Mouse (Mus musculus): ENCODE results near the gene Cpne1. TPM values are rescaled to one million over a fixed set of nuclear protein-coding genes. Genes with fewer than 3 reads are reported as not detected.
"Not testable (repeated sequence)": the region's sequence is repeated elsewhere in the genome, so short reads cannot be mapped to it uniquely, and the experiment has no call there.

Cpne1 gene
- polyA plus RNA-seq (2017; shearing (Covaris generic)): 10 to 100 TPM; 48.0 to 57.8 TPM

DNA sequence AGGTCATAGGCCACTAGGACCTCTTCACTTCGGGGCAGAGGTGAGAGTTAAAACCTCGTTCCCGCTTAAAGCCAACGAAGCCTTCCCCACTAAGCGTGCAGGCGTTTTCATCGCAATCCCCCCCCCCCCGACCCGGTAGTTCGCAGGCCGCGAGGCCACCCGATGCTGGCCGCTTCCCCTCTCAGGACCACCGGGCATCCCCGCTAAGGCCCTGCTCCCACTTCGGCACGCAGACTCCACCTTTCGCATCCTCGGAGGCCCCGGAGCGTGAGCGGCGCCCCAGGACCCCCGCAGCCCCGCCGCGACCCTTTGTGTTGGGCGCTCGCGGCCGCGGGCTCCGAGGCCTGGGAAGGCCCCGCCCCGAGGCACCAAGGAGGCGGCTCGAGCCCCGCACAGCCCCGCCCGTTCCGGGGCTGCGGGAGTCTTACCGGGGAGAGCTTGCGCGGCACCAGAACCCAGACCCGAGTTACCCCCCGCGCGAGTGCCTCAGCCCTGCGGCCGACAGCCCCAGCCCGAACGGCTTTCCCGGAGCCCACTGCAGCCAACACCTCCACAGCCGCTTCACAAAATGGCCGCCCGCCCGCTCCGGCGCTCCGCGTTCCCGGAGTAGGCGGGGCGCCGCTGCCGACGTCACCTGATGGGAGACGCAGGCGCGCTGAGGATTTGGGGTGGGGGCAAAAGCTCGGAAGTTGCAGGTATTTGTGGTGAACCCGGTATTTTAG is at the start of gene Cpne1, which contains the start of gene Rbm12:
Cpne1 (minus strand) TSS at position 608 of the 722 bp plus-strand sequence.
Rbm12 (minus strand) TSS at position 621 of the 722 bp plus-strand sequence.
- ATAC-seq: peak; percentile 93

DNA sequence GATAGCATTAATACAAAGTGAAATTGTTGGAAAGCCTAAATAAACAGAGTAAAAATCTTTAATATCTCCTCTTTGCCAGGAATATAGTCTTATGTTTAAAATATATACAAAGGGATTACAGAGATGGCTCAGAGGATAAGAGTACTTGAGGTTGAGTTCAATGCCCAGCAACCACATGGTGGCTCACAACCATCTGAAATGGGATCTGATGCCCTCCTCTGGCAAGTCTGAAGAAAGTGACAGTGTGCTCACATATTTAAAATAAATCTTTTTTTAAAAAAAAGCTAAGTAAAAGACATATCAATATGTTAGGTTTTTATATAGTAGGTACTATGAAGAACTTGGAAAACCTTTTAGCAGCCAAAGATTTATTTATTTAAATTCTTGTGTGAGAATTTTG is 39.8 kb upstream of the Cpne1 start:
- no peak for ATAC-seq

DNA sequence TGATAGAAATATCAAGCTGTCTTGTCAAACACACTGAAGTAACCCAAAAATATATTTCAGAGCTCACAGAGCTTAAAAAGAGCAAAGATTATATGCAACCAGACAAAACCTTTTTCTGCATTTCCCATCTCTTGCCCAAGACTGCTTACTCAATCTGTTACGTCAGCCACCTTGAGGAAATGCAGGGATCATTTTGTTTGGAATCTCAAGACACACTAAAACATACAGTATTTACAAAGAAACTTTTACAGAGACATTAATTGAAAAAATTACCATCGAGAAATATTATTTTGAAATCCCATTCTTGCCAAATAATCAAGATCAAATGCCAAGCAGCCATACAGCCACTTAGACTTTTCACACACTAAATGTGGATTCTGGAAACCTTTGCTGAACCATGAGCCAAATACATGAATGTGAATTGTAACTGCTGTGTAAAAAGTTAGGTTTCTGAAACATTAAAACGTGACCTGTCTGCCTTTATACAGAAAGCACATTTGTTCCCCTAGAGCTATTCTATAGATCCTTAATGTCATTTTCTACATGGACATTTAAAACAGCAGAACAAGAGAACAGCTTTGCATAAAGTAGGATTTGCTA is 35.7 kb upstream of the Cpne1 start:
- ATAC-seq: no peak

DNA sequence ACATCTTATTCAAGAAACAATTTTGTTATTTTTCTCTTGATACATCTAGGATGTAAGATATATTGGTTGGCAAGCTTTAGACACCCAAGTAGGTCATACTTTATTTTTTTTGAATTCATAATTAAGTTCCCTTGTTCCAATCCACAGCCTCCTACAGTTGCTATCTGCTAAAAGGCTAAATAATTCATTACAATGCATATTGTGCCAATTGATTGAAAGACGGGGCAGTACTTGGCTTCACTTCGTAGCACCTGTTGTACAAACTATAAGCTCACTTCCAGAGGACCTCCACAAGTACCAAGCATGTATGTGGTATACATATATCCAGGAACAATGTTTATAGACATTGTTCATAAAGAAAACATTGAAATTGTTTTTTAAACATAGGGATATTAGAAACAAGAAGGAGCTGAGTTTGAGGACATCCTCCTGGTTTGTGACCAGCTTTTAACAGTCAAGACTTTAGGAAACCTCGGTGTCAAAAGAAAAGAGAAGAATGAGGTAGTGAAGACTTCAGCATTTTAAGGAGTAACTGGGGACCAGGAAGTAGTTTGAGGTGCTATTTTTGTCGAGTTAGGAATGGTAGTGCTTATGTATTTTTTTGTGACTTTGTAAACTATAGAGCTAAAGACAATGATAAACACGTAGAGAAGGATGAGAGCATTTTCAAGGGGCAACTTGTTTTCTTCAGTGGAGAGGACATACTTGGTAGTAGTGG is 34.7 kb upstream of the Cpne1 start:
- ATAC-seq: no peak

DNA sequence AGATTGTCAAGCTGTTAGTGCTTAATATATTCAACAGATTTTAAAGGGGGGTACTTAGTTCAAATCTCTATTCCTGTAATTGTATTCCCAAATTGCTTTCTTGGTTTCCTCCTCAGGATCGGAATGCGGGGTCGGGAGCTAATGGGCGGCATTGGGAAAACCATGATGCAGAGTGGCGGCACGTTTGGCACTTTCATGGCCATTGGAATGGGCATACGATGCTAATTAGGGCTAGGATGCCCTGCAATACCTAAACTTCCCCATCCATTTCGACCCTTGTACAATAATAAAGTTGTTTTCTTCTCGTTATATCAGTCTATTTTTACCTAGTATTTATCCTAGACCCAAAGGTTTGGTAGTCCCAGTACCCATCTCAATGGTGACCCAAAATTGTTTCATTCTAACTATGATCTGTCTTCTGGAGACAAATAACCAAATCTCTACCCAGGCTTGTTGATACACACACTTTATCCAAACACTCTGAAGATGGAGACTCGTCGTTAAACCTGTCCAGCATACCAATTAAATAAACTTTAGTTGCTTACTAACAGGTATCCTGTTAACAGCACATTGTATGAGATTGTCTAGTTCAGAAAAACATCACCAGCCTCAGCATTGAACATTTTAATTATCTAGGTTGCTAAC is 33.8 kb upstream of the Cpne1 start:
- ATAC-seq: no peak

DNA sequence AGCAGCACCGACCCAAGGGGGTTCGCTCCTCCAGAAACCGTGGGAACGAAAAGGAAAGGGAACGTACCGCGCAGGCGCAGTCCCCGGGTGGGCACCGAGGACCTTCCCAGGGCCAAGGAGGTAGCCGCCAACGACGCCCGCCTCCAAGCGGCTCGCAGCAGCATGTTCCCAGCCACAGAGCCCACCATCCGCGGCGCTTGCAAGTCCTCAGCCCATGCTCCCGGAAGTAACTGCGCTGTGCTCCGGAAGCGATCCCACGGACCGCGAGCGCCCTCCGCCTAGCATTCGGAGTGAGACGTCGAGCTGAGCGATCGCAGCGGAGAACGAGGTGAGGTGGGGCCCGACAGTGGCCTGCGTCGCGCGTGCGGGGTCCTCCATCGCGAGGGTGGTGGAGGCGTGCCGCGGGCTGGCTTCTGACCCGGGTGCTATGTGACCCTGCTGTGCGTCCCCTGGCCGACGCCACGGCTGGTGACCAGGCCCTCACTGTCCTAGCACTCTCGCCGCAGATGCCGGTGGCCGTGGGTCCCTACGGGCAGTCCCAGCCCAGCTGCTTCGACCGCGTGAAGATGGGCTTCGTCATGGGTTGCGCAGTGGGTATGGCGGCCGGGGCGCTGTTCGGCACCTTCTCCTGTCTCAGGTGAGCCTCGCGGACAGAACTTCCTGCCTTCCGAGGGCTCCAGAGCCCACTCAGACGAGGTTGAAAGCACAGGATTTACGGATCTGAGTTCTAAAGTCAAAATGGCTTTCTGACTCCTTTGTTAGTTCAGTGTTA is 32.4 kb upstream of the Cpne1 start, which contains the start of the genes Romo1 and Nfs1:
Romo1 (plus strand) TSS at position 87 of the 772 bp plus-strand sequence.
Nfs1 (minus strand) TSS at position 234 of the 772 bp plus-strand sequence.
- ATAC-seq: peak; percentile 93

DNA sequence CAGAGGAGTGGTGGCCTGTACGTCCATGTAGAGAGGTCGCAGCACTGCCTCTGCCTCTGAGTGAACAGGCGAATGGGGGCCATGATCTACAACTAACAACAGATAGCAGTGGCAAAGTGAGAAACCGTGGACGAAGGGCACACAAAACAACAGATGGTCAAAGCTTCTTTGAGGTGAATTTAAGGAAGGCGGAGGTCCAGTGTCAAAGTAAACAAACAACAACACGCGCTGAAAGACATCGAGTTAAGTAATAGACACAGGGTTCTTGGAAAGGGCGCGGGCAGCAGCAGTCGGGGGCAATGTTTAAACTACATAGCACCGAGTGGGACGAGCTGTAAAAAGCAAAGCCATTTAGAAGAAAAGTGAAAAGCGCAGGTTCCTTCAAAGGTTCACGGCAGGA is 31.6 kb upstream of the Cpne1 start:
- ATAC-seq: no peak

DNA sequence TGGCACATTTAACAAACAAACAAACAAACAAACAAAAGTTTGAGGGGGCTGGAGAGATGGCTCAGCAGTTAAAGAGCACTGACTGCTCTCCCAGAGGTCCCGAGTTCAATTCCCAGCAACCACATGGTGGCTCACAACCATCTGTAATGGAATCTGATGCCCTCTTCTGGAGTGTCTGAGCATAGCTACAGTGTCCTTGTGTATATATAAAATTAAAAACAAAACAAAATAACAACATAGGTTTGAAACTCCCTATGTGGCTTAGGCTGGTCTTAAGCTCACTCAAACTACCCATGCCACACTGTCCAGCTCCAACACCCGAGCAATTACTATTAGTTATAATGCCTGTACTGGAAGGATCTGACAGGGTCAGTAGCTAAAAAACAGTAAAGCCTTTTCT is 31.1 kb upstream of the Cpne1 start:
- ATAC-seq: no peak

DNA sequence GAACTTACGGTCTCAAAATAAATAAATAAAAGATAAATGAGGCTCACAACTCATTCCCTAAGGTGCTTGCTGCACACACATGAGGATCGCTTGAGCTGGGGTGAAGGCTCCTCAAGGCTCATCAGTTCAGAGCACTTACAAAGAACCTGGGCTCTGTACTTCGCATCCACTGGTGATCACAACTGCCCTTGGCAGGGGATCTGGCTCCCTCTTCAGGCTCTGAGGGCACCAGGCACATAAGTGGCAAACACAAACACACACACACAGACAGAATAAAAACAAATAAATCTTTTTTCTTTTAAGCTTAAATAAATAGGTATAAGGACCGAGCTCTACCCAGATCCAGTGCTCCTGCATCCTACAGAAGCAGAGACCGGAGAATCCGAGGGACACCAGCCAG is 23.9 kb upstream of the Cpne1 start:
- no peak for ATAC-seq

DNA sequence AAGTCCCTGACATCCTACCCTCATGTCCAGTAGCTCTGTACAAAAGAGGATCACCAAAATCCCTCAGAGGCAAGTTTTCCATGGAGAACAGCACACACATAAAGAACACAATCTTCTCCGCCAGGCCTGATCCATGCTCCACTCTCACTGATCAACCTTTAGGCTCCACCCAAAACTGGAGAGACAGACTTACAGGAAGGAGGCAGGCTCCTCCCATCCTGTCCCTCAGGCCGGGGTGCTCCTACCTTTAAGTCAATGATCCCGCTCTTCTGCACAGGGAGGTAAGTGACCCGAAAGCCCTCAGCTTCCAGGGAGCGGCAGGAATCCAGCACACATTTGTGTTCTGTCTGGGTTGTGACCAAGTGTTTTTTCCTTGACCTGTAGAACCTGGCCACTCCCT is 22.4 kb upstream of the Cpne1 start:
- no peak for ATAC-seq

DNA sequence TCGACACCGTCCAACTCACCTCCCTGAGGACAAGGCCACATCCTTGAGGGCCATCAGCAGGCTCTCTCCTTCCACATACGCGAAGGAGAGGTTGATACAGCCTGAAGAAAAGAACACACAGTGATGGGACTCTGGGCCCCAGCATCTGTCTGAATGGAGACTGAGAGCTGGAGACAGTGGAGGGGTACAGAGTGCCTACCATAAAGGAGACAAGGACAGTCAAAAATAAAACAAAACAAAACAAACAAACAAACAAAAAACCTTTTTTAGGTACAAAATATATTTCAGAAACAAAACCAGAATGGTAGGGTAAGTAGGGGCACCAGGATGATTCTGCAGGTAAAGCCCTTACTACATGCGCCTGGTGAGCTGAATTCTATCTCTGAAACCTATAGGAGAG is 15.2 kb upstream of the Cpne1 start, which contains the start of gene Gm28036:
Gm28036 (minus strand) TSS at position 101 of the 400 bp plus-strand sequence.
- no peak for ATAC-seq

DNA sequence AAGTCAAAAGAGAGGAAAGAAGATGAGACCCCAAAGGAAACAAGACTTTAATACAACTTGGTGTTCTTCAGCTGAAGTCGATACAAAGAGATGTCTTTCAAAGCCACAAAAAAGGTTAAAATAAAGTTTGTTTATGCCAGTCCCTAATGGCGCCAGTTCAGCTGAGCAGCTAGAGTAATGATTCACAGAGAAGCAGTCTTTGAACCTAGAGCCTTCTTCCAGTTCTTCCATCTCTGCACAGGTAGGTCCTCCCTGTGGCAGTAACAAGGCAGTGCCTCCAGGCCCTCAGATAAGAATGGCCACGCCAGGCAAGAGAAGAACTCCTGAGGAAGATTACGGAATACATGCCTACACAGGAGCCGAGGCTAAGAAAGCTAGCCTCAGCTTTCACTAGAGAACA is 12.0 kb upstream of the Cpne1 start:
- ATAC-seq: no peak

DNA sequence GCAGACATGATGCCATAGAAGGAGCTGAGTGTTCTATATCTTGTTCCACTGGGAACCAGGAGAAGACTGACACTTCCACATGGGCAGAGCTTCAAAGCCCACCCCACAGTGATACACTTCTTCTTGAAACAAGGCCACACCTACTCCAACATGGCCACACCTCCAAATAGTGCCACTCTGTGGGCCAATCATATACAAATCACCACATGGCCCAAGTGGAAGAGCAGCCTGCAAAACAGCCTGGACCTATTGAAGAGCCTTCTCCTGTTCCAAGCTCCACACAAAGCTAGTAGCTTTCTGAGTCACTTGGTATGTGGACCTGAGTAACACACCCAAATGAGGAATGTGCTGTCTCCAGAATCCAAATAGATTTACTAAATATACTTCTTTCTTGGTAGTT is 7.8 kb upstream of the Cpne1 start:
- no peak for ATAC-seq

DNA sequence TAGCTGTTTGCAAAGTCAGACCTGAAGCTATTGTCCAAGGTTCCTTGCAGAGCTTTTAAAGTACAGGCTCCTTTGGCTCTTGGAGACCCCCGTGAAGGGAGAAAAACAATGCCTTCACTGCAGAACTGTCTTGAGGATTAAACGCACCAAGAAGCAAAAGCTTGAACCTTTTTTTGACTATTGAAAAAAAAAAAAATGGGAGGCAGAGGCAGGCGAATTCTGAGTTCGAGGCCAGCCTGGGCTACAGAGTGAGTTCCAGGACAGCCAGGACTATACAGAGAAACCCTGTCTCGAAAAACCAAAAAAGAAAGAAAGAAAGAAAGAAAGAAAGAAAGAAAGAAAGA is 287 bp upstream of the Cpne1 start:
- ATAC-seq: not testable (repeated sequence)

DNA sequence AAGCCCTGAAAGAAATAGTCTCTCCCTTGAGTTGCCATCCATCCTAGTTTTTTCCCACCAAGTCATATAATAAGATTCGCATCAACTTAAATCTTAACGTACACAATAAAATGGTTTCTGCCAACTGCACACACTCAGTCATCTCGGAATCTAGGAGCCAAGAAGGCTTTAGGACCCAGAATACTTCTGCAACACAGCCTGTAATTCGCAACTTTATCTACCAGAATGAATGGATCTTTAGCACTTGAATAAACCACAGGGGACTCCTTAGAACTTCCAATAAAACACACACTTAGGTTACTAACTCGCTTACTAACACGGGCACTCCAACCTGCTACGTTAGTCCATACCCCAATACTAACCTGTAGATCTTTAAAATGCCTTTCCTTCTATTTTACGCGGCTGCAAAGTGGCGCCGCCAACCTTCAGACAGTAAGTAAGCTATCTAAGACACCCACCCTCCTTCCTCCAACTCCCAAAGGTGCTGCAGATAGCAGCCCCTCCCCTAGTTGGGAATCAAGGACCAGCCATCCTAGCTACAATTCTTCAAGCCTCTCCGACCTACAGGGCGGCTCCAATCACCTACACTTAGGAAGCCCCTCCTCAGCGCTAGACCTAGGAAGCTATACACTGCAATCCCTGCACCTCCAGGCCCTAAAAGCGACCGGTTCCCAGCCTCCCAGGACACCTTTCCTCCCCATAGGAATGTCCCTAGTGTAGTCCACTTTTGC is 973 bp downstream of the Cpne1 start:
- ATAC-seq: peak; percentile 38

DNA sequence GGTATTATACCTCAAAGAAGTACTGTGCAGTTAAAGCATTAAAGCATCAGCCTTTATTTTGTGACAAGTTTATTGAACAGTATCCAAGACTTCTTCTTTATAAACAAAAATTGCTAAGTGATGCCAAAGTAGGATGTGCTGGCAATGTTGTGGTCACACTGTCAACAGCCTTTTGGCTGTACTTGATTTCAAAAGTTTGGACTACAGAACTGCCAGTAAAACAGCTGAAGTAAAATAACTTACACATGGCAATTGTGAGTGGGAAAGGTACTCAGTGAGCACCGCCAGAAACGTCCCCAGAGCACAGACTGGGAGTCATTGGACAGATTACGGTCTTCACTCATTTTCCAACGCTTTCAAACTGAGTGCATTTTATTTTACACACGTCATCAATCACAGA is 19.8 kb downstream of the Cpne1 start:
- no peak for ATAC-seq

DNA sequence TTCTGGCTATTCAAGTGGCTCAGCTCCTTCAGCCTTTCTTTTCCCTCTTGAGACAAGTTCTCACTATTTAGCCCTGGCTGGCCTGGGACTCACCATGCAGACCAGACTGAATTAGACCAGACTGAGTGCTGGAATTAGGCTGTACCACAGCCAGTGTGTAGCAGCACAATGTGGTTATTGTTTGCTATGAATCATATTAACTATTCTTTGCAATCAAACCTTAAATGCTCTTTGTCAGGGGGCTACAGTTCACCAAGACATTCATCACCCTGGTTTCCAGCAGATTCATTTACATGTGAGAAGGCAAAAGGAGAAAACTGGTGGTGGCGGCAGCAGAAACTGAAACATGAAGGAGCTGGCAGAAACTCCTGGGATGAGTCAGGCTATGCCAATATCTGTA is 22.0 kb downstream of the Cpne1 start:
- no peak for ATAC-seq

DNA sequence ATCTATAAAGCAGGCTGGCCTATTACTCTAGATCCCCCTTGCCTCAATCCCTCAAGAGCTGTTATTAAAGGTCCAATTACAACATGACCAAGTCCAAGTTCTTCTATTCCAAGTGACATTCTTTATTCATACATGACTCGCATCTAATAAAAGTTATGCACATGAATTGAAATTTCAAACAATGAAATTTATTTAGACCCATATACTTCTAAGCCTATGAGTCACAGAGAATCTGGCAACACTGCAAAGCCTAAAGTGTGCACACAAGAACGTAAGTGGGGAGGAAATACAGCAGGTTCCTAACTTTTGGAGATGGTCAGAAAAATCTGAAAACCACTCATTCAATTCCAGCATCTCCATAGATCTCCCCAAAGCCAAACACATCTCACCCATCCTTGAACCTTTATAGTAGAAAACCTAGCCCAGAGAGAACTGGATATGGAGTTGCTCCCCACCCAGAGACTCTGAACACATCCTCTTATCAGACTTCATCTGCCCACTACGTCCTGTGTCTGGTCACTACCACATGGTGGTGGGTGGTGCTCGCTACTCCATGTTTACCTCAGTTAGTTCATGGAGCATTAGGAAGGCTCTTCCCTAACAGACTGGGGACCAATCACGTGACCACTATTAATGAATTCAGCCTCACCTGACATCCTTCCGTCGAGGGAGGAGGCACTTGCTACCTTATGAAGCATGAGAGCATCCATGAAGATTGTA is 24.2 kb downstream of the Cpne1 start:
- ATAC-seq: no peak

DNA sequence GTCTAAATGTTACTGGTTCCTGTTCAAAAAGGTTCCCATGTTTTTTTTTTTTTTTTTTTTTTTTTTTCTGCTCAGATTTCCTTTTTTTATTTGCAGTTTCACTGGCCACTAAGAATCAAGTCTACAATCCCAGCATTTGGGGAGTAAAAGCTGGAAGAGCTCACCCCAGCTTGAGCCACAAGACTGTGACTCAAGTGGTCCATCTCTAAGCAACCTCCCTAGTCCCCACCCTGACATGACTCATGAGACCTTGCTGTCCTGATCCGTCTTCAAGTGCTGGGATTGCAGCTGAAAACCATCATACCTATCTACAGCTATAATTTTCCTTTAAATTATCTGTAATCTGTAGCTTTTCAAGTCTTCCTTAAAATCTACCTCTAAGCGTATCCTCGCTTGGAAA is 27.2 kb downstream of the Cpne1 start:
- no peak for ATAC-seq

DNA sequence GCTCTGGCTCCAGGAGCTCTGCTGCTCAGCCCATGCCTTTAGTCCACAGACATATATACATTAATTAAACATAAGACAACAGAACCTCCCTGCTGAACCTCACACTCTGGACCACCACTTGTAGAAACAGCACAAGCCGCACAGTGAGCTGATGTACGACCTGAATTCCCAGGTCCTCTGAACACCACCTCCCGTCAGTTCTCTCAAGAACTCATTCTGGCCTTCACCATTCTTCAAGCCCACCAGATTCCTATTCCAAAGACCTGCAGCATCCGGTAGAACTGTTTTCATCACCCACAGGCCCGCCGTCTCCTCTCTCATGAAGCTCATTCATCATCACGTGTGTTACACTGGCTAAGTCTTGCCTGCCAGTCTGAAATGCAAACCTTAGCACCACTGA is 31.4 kb downstream of the Cpne1 start:
- no peak for ATAC-seq

DNA sequence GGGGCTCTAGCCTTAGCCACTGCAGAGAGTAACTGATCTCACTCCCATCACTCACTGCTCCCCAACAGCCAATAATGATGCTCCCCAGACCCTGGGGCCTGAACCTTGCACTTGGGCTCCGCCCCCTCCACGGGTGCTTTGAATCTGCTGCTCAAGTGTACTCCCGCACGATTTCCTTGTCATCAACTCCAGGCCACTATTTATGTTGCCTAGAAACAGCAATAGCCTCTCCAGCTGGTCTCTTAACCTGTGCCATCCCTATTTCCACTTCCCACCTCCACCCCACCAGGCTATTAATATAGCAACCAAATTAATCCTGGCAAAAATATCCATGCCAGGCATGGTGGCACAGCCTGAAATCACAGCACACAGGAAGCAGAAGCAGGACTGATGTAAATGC is 32.1 kb downstream of the Cpne1 start:
- no peak for ATAC-seq

Data from CD4-positive, CD25-positive, alpha-beta regulatory T cell, adult 4 months (primary cell).